Mouse (Mus musculus) heart, postnatal 0 days (tissue): ENCODE measurements at regions not wholly inside any gene's neighbourhood (a gene's known extent, or its start where the extent isn't known, plus 50 kb on each side); places are given as distances from the start of the nearest gene placed in this dataset.

Experiments used
- CTCF ChIP-seq: IDR thresholded peaks from 2 replicates; pipeline ENCODE4 v1.5.1; 2016; ENCODE audit warnings: antibody characterized with exemption, control low read depth, low read depth
- EP300 ChIP-seq: IDR thresholded peaks from 2 replicates; pipeline ENCODE4 v1.6.1; 2016; ENCODE audit warnings: antibody characterized with exemption, low read depth

GRCm38 (mm10) chr10:74854991-74855664 lies 111.8 kb upstream of the Gnaz start:
- TF ChIP-seq EP300 (no peak), CTCF (no peak)
